Mouse (Mus musculus) left cerebral cortex, adult 8-10 months (tissue): ENCODE data around the gene Cobll1. TPM values are rescaled to one million over a fixed set of nuclear protein-coding genes. Genes with fewer than 3 reads are reported as not detected.

Experiments used
- DNase-seq, 2 experiments: peaks; one replicate each; pipeline ENCODE4 v3.0.0; 2022; ENCODE audit warnings: low spot score in 2 of 2
- total RNA-seq, 4 experiments: library from RNA; stranded (reverse); gene quantifications; 2 replicates each; pipeline ENCODE4 v1.2.4; 2022

Gene Cobll1
- total RNA-seq, 4 experiments from 2014 or later = 7.7 to 10.1 (median 9.5) TPM

DNA sequence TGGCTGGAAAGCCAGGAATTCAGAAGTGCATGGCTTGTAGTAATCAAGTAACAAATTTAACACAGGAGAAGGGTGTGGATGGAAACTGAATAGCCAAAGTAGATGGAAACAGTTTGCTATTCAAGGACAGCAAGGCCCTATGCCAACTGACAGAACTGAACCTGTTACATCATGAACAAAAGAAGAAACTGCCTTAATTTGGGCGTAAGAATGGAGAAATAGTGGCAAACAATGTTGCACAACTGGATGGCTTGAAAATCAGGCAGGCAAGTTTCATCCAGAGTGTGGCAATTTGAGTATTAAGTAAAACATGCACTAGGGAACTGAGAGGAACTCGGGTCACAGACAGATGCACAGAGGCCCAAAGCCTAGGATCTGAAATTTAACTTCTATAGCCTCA lies 137.8 kb downstream of the Cobll1 start:
- DNase-seq = no peak

DNA sequence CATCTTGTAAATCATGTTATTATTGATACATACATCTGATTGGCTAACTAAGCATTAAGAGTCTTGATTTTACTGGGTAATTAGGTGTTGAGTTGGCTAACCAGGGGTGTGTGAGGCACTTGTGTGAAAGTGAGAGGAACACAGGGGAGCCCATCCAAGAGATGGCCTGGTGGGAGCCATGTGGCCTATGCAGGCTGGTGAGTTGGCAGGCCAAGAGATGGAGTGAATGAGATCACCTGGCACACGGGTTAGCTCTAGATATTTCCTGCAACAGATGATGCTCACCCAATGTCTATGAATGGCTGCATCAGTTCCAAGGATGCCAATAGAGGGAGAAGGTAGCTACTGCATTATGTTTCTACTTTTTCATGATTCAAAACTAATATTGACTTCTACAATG lies 139.2 kb downstream of the Cobll1 start:
- no peak for DNase-seq

DNA sequence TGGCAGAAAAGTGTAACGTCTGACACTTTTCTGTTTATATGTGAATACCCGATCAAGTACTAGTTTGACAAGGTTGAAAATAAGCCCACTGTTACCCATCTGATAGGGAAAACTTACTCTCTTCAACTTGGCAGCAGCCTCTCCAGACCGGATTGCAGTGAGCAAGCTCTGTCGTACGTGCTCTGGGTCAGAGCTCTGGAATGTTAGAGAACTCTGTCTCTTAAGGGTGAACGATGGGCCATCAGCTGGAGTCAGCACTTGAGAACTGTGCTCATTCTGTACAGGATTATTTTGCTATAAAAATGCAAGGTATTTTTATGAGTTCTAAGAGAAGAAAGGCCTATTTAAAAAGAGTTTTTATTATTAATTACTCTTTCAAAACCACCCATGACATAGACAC lies 143.6 kb downstream of the Cobll1 start:
- DNase-seq = no peak

DNA sequence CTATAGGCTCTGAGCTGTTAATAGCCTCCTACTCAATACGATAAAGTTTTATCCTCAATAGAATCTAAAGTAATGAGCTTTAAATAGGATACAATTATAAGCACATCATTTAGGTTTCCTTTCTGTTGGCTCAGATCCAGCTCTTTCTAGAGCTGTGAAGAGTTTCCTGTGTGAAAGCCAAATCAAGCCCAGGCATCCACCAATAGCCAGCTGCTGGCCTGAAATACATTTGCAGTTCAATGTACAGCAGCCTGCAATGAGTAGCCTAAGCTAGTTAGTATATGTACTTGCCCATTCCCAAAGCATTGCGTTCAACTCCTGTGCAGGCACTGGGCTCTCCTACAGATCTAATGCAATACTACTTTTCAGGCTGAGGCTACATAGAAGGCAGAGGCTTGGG lies 145.2 kb downstream of the Cobll1 start:
- peak in 1 of 2 experiments; percentile 16 for DNase-seq

DNA sequence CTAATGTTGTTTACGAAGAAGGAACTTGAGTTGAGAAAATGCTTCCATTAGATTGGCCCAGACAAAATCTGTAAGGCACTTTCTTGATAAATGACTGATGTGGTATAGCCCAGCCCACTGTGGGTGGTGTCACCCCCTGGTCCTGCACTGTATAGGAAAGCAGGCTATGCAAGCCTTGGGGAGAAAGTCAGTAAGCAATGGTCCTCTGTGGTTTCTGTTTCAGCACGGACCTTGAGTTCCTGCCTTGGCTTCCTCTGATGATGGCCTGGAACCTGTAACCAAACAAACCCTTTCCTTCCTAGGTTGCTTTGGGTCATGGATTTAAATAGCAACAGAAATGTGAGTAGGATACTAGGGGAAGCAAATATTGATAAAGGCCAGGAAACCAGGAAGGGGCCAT lies 148.2 kb downstream of the Cobll1 start:
- DNase-seq = no peak

DNA sequence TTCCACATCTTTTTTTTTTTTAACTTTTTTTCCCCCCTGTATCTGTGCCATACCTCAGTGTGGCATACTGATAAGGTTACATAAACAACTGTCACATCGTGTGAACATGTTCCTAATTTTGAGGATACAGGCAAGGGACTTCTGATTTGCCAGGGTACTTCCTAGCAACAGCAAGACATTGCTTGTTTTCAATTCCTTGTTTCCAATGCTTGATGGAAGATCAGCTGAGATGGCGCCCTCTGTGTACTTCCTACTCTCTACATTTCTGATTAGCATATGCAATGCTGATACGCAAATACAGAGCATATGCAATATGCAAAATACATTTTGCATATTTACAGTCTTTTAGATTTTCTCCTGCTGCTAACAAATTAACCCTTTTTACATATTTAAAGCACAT lies 152.0 kb downstream of the Cobll1 start:
- no peak for DNase-seq

DNA sequence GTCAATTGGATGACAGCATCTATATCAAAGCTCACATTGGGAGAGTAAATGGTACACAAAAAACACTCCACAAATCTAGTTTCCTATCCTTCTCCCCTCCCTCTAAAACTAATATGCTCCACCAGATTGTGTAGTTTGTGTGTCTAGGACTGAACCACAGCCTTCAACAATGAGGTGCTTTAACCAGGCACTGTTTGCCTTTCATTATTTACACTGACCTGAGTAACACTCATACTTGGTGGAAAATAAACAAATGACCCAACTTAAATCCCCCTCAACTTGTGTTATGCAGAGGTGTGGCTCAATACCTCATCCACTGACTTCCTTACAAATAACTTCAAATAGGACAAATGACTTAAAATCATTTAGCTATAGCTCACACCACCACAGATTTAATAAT lies 155.8 kb downstream of the Cobll1 start:
- DNase-seq = no peak

DNA sequence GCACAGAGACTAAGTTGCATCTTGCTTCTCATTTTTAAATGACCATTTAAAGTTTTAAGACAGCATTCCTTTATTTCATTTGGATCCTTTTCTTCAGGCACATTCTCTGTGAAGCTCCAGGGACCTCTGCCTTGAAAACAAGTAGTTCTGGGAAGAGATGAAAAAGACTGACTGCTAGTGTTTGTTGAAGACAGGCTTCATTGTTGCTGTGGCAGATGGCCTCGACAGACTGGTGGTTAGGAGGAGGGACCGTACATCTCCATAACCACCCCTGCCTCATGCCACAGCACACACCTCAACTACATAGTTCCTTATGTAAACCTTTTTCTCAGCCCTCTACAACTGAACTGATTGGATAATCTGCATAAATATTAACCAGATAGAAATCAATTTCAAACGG lies 161.7 kb downstream of the Cobll1 start:
- DNase-seq = no peak

DNA sequence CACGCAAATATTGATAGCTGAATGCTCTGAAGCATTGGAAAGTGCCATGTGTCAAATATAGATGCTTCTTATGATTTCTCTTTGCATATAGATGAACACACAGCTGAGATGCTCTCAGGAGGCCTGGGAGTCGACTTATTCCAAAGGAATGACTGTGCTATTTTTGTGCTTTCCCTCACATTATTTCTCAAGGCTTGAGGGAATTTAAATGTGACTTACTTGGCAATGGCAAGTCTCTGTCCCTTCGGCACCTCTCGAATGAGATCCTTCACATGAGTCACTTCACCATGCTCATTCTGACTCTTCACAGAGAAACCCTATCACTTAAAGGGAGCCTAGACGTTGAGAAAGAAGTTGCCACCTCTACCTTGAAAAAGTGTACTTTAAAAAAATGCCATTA lies 163.4 kb downstream of the Cobll1 start:
- DNase-seq = no peak

DNA sequence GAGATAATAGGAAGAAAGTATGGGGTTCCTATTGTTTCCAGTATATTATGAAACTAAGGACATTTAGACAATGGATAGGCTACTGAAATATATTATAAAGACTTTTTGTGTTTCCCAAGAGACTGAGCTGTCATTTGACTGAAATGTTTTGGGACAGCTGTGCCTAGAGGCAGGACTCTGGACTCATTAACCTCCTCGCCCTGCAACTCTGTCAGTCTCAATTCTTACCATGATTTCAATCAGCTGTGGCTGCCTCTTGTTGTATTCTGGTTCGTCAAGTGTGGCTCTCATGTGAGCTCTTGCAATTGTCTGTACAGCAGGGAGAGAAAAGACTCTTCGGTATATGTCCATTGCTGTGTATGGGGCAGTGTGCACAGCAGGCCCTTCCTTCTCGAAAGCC lies 163.8 kb downstream of the Cobll1 start:
- DNase-seq = no peak

DNA sequence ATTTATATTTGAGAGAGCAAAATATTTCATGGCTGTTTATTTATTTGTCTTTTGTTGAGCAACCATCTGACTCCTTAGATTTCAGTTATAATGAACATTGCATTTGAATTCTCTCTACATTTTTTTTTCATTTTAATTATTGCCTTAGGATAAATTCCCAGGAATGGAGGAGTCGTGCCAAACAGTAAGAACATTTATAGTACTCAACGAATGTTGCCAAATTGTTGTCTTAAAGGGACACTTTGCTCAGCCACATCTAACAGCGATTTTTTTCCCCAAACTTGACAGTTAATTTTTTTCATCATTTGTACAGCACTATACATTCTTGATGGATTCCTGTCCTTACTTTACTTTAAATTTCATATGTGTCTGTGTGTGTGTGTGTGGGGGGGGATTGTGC lies 167.0 kb downstream of the Cobll1 start:
- DNase-seq = no peak

DNA sequence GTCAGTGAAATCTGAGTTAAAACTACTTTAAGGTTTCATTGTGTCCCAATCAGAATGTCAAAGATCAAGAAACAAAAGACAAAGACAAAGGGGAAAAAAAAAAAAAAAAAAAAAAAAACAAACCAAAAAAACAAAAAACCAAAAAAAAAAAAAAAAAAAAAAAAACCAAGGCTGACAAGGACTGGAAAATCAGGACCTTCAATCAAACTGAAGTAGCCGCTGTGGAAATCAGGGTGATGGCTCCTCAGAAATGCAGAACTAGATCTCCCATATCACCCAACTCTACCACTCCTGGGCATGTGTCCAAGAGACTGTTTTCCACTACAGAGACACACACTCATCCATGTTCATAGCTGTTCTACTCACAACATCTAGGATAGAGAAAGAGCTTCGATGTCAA lies 185.4 kb downstream of the Cobll1 start:
- DNase-seq = no peak

DNA sequence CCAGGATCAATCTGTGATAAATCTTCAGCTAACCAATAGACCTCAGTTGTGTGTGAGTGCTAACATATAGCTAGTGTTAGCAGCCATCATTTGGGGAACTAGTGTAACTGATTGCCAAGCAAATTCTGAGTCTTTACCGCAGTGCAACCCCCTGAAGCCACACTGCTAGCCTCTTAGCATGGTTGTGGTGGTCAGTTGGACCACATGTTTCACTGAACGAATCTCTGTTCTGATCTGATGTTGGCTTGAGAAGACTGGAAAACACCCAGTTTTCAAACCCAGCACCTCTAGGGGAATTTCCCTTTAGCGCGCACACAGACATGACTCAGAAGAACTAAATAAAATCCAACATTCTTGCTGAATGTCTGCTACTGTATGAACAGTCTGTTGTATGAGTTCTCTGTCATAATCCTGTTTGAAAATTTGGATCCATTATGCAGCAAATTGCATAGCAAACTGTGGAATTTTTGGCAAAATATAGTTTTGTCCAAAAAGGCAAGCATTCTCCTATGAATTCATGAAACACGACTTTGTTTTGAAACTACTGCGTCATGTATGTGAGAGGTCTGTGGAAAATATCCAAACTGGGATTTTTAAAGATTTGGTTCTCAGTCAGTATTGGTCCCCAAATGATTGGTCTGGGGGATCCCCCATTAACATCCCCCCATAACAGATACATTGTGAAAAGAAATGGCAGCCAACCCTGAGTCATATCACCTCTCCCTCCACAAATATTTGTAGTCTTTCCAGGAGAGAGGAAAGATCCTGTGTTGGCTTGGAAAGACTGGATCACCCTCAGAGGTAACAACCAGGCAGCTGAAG lies 186.8 kb downstream of the Cobll1 start:
- no peak for DNase-seq

DNA sequence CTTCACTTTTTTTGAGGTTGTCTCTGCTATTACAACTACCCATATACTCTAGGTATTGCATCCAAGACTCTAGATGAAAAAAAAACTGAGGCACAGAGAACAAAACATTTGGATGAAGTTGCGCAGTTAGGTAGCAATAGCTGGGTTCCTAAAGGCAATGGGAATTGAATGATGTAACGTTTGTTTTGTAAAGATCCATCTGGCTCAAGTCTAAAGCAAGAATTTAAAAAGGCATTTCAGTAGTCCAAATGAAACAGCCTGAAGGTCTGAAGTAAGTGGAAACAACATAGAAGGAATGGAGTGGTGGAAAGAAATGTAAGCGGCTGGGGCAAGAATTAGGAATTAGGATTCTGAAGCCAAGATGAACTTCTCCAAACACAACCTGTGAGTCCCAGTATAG lies 188.4 kb downstream of the Cobll1 start:
- no peak for DNase-seq

DNA sequence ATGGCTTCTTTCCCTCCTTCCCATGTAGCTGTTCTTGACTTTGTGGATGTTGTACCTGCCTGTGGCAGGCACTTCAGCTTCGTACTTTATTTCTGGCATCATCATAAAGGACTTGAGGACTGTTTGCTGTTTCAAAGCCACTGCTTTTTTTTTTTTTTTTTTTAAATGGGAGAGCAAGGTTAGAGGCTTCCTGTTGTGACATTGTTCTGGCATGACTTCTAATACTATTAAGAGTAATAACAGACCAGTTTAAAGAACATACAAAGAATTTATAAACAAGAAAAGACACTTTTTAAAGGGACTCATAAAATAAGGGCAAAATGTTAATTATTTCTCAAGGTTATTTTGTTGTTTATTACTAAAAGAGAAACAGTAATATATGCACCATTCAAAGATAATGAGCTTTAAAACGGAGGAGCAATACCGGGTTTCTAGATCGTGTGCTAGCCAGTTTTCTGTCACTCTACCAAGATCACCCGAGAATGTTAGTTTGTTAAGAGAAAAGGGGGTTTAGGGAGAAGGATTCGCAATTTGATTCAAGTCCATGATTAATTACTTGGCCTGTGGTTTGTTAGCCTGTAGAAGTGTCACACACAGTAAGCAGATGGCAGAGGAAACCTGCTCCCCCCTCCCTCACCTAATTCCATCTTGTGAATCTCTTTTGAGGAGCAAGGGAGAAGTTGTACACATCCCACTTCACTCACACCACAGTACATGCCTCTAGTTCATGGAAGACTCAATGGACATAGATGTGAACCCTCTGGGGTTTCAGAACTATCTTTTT lies 190.8 kb downstream of the Cobll1 start:
- no peak for DNase-seq

Other genes starting within 250 kb of the Cobll1 start
- 10 to 100 TPM; 20.7 to 27.8 (median 23.3) TPM for gene Grb14, start 214.4 kb downstream of the Cobll1 start, total RNA-seq
- gene Slc38a11, start 124.6 kb upstream of the Cobll1 start, total RNA-seq = 1 to 10 TPM; 1.9 to 3.6 (median 2.7) TPM